Mouse (Mus musculus) layer of hippocampus, adult 2 months (tissue): ENCODE measurements around the gene Kpnb1. TPM values are rescaled to one million over a fixed set of nuclear protein-coding genes. Genes with fewer than 3 reads are reported as not detected.

Experiments used
- DNase-seq, 2 experiments: peaks; one replicate each; pipeline ENCODE4 v3.0.0; 2022; ENCODE audit warnings: low spot score in 2 of 2
- H3K27ac ChIP-seq: fragments of 200-600 bp; 2 replicates; pipeline ENCODE4 v1.8.1; 2022
- H3K4me3 ChIP-seq: fragments of 200-600 bp; 2 replicates; pipeline ENCODE4 v1.8.1; 2022; ENCODE audit warnings: mild to moderate bottlenecking
- CTCF ChIP-seq: fragments of 200-600 bp; conservative IDR thresholded peaks from 2 replicates; pipeline ENCODE4 v1.8.1; 2022; ENCODE audit warnings: antibody characterized with exemption, mild to moderate bottlenecking, moderate library complexity
- total RNA-seq, 2 experiments: library from RNA; stranded (reverse); gene quantifications; 2 replicates each; pipeline ENCODE4 v1.2.3; 2021

Kpnb1 gene
- total RNA-seq, 2 experiments from 2014 or later = 128 to 133 TPM

- peak; percentile 75 to 91 for DNase-seq
- no peak overlapping the region for H3K27ac ChIP-seq
- TF ChIP-seq CTCF = peak; percentile 94
- no peak overlapping the region for H3K4me3 ChIP-seq
These were observed 41.0 kb downstream of the Kpnb1 start for GRCm38 (mm10) chr11:97146724-97147123.

- no peak overlapping the region for H3K4me3 ChIP-seq
- DNase-seq = no peak
- H3K27ac ChIP-seq = no peak overlapping the region
- TF ChIP-seq CTCF = no peak
These were observed 41.7 kb downstream of the Kpnb1 start for GRCm38 (mm10) chr11:97145951-97146350.

- TF ChIP-seq CTCF = no peak
- Histone ChIP-seq H3K27ac (no peak overlapping the region), H3K4me3 (no peak overlapping the region)
- DNase-seq = no peak
These were observed 42.4 kb downstream of the Kpnb1 start for GRCm38 (mm10) chr11:97145320-97145719.

- H3K27ac ChIP-seq = no peak overlapping the region
- no peak for TF ChIP-seq CTCF
- DNase-seq = no peak
- H3K4me3 ChIP-seq = no peak overlapping the region
These were observed 44.3 kb downstream of the Kpnb1 start for GRCm38 (mm10) chr11:97143196-97143900.

GRCm38 (mm10) chr11:97142159-97142608, 45.5 kb downstream of the Kpnb1 start:
- Histone ChIP-seq H3K27ac (no peak overlapping the region), H3K4me3 (no peak overlapping the region)
- no peak for TF ChIP-seq CTCF
- no peak for DNase-seq

- no peak overlapping the region for H3K27ac ChIP-seq
- no peak for TF ChIP-seq CTCF
- H3K4me3 ChIP-seq = no peak overlapping the region
- no peak for DNase-seq
These were observed 46.9 kb downstream of the Kpnb1 start for GRCm38 (mm10) chr11:97140811-97141210.

GRCm38 (mm10) chr11:97139256-97139655, 48.4 kb downstream of the Kpnb1 start:
- peak overlapping the region; percentile 46 for H3K4me3 ChIP-seq
- DNase-seq = no peak
- TF ChIP-seq CTCF = no peak
- H3K27ac ChIP-seq = peak overlapping the region; percentile 78

- DNase-seq = no peak
- H3K4me3 ChIP-seq = peak overlapping the region; percentile 46
- TF ChIP-seq CTCF = no peak
- H3K27ac ChIP-seq = peak overlapping the region; percentile 78
These were observed 49.0 kb downstream of the Kpnb1 start for GRCm38 (mm10) chr11:97138554-97139226.

GRCm38 (mm10) chr11:97133270-97133669, 54.4 kb downstream of the Kpnb1 start:
- no peak for DNase-seq
- Histone ChIP-seq H3K4me3 (no peak overlapping the region), H3K27ac (no peak overlapping the region)
- no peak for TF ChIP-seq CTCF

- no peak for TF ChIP-seq CTCF
- H3K27ac ChIP-seq = no peak overlapping the region
- no peak overlapping the region for H3K4me3 ChIP-seq
- no peak for DNase-seq
These were observed 55.5 kb downstream of the Kpnb1 start for GRCm38 (mm10) chr11:97132185-97132584.

GRCm38 (mm10) chr11:97131683-97132082, 56.0 kb downstream of the Kpnb1 start:
- DNase-seq = no peak
- Histone ChIP-seq H3K27ac (no peak overlapping the region), H3K4me3 (no peak overlapping the region)
- no peak for TF ChIP-seq CTCF

- TF ChIP-seq CTCF = no peak
- Histone ChIP-seq H3K4me3 (no peak overlapping the region), H3K27ac (no peak overlapping the region)
- DNase-seq = no peak
These were observed 57.4 kb downstream of the Kpnb1 start for GRCm38 (mm10) chr11:97130318-97130717.

GRCm38 (mm10) chr11:97128956-97129355, 58.7 kb downstream of the Kpnb1 start:
- Histone ChIP-seq H3K27ac (no peak overlapping the region), H3K4me3 (no peak overlapping the region)
- DNase-seq = no peak
- no peak for TF ChIP-seq CTCF

- peak overlapping the region; percentile 54 for H3K4me3 ChIP-seq
- no peak for TF ChIP-seq CTCF
- no peak overlapping the region for H3K27ac ChIP-seq
- DNase-seq = no peak
These were observed 60.0 kb downstream of the Kpnb1 start for GRCm38 (mm10) chr11:97127470-97128223.
